Mouse (Mus musculus) CH12.LX (cell line): ENCODE measurements around the gene Trpc4ap. TPM values are rescaled to one million over a fixed set of nuclear protein-coding genes. Genes with fewer than 3 reads are reported as not detected.

Experiments
- DNase-seq: peaks from one replicate; pipeline ENCODE4 v3.0.0-alpha.2; 2013; ENCODE audit errors: extremely low read depth
- H3K27ac ChIP-seq: 2 replicates; pipeline ENCODE4 v1.5.1; 2012; ENCODE audit warnings: low read depth, mild to moderate bottlenecking, control low read depth, moderate library complexity; ENCODE audit not compliant: insufficient read depth
- H3K27me3 ChIP-seq: replicated peaks from 2 replicates; pipeline ENCODE3; 2012; ENCODE audit warnings: inconsistent platforms
- H3K36me3 ChIP-seq, 2 experiments: replicated peaks in 1 of 2; 2 replicates each; pipeline versions ENCODE3 to v1.6.1; 2012; ENCODE audit warnings: inconsistent platforms in 1 of 2, low read length in 1 of 2, mild to moderate bottlenecking in 1 of 2, mixed read lengths in 1 of 2, moderate library complexity in 1 of 2; ENCODE audit not compliant: control insufficient read depth in 1 of 2, insufficient read depth in 1 of 2
- H3K4me1 ChIP-seq, 2 experiments: 2 replicates each; pipeline ENCODE4 v1.6.1; 2012; ENCODE audit warnings: inconsistent platforms in 1 of 2, moderate library complexity in 1 of 2; ENCODE audit not compliant: insufficient read depth in 2 of 2, control insufficient read depth in 1 of 2
- H3K4me2 ChIP-seq: 2 replicates; pipeline ENCODE4 v1.6.1; 2012; ENCODE audit warnings: low read depth, mild to moderate bottlenecking, control low read depth; ENCODE audit not compliant: poor library complexity, insufficient read depth, severe bottlenecking
- H3K4me3 ChIP-seq, 3 experiments: fragments of 150-350 bp in 1 of 3; sonication (generic) in 1 of 3; replicated peaks in 1 of 3; 2 replicates each; pipeline versions ENCODE3 to v1.5.1; 2011 to 2012; ENCODE audit warnings: low read depth in 2 of 3, low read length in 2 of 3, mild to moderate bottlenecking in 2 of 3, moderate library complexity in 2 of 3, control low read depth in 1 of 3, improper control_type of control experiment in 1 of 3, inconsistent platforms in 1 of 3, mixed read lengths in 1 of 3; ENCODE audit not compliant: poor library complexity in 1 of 3
- H3K79me2 ChIP-seq: replicated peaks from 2 replicates; pipeline ENCODE4 v1.6.1; 2012; ENCODE audit warnings: mild to moderate bottlenecking, moderate library complexity; ENCODE audit not compliant: control insufficient read depth, poor library complexity, insufficient read depth, severe bottlenecking; ENCODE audit errors: extremely low read depth
- H3K9ac ChIP-seq: 2 replicates; pipeline ENCODE4 v1.6.1; 2012; ENCODE audit warnings: low read depth, mild to moderate bottlenecking, control low read depth, moderate library complexity; ENCODE audit not compliant: insufficient read depth
- H3K9me3 ChIP-seq: replicated peaks from 2 replicates; pipeline ENCODE3; 2012; ENCODE audit warnings: low read length, inconsistent platforms, mixed read lengths
- BHLHE40 ChIP-seq: IDR thresholded peaks from 2 replicates; pipeline ENCODE4 v1.6.1; 2011; ENCODE audit warnings: mild to moderate bottlenecking, low read depth, low read length, improper control_type of control experiment
- CHD1 ChIP-seq: IDR thresholded peaks from 2 replicates; pipeline ENCODE4 v1.6.1; 2012; ENCODE audit warnings: low read depth, low read length, improper control_type of control experiment, inconsistent platforms
- CHD2 ChIP-seq: IDR thresholded peaks from 2 replicates; pipeline ENCODE4 v1.6.1; 2011; ENCODE audit warnings: low read length, improper control_type of control experiment
- ETS1 ChIP-seq: conservative IDR thresholded peaks from 2 replicates; pipeline ENCODE4 v1.6.1; 2012; ENCODE audit warnings: low read depth, mild to moderate bottlenecking, inconsistent platforms, low read length, improper control_type of control experiment, moderate library complexity
- IRF4 ChIP-seq: IDR thresholded peaks from 2 replicates; pipeline ENCODE4 v1.6.1; 2014; ENCODE audit warnings: low read depth, mild to moderate bottlenecking, inconsistent platforms, low read length, improper control_type of control experiment
- JUND ChIP-seq: conservative IDR thresholded peaks from 2 replicates; pipeline ENCODE4 v1.6.1; 2011; ENCODE audit warnings: low read depth, low read length, improper control_type of control experiment
- KAT2A ChIP-seq: IDR thresholded peaks from 2 replicates; pipeline ENCODE4 v1.6.1; 2012; ENCODE audit warnings: low read length, improper control_type of control experiment, inconsistent platforms; ENCODE audit not compliant: insufficient replicate concordance
- MXI1 ChIP-seq: IDR thresholded peaks from 2 replicates; pipeline ENCODE4 v1.6.1; 2011; ENCODE audit warnings: mild to moderate bottlenecking, low read depth, low read length, improper control_type of control experiment
- NRF1 ChIP-seq: IDR thresholded peaks from 2 replicates; pipeline ENCODE4 v1.6.1; 2014; ENCODE audit warnings: low read depth, mild to moderate bottlenecking, inconsistent platforms, low read length, improper control_type of control experiment, moderate library complexity
- POLR2A ChIP-seq: IDR thresholded peaks from 2 replicates; pipeline ENCODE4 v1.6.1; 2011; ENCODE audit warnings: low read depth, mild to moderate bottlenecking, improper control_type of control experiment, low read length
- SIN3A ChIP-seq: IDR thresholded peaks from 2 replicates; pipeline ENCODE4 v1.6.1; 2012; ENCODE audit warnings: low read length, improper control_type of control experiment, inconsistent platforms
- SMC3 ChIP-seq: IDR thresholded peaks from 2 replicates; pipeline ENCODE4 v1.6.1; 2011; ENCODE audit warnings: low read depth, low read length, improper control_type of control experiment
- TCF12 ChIP-seq: IDR thresholded peaks from 2 replicates; pipeline ENCODE4 v1.6.1; 2014; ENCODE audit warnings: low read depth, mild to moderate bottlenecking, inconsistent platforms, low read length, improper control_type of control experiment
- ZC3H11A ChIP-seq: IDR thresholded peaks from 2 replicates; pipeline ENCODE4 v1.6.1; 2012; ENCODE audit warnings: low read depth, mild to moderate bottlenecking, inconsistent platforms, low read length, improper control_type of control experiment
- ZKSCAN1 ChIP-seq: IDR thresholded peaks from 2 replicates; pipeline ENCODE4 v1.6.1; 2012; ENCODE audit warnings: low read depth, inconsistent platforms, low read length, improper control_type of control experiment, borderline replicate concordance
- ZMIZ1 ChIP-seq: IDR thresholded peaks from 2 replicates; pipeline ENCODE4 v1.6.1; 2012; ENCODE audit warnings: low read depth, mild to moderate bottlenecking, inconsistent platforms, low read length, improper control_type of control experiment
- ZNF384 ChIP-seq: IDR thresholded peaks from 2 replicates; pipeline ENCODE4 v1.6.1; 2012; ENCODE audit warnings: low read depth, low read length, improper control_type of control experiment, inconsistent platforms
- dilution Hi-C: fragments of 300-500 bp; cut with MboI; formaldehyde crosslinking; loops from 2 replicates; pipeline ENCODE4 v1.14.3; 2020; ENCODE audit warnings: low sequenced_read_pairs; ENCODE audit not compliant: extremely low pct_unique_long_range_greater_than_20kb, extremely low pct_ligation_motif_present
- in situ Hi-C: fragments of 300-500 bp; cut with MboI; formaldehyde crosslinking; loops from 3 replicates; pipeline ENCODE4 v1.14.3; 2019; ENCODE audit warnings: low sequenced_read_pairs, low pct_ligation_motif_present, low pct_unique_long_range_greater_than_20kb, mixed read lengths
- polyA plus RNA-seq: library from polyadenylated mRNA; unstranded; fragments of >175 nt; gene quantifications from 2 replicates; pipeline ENCODE4 v1.2.1, GENCODE M21; 2012; ENCODE audit warnings: low read depth; ENCODE audit not compliant: insufficient read length
- total RNA-seq, 2 experiments: library from RNA; depleted of rRNA; stranded (reverse); fragments of 300-350 nt in 1 of 2; fragments of >200 nt in 1 of 2; gene quantifications; 2 replicates each; pipeline ENCODE4 v1.2.3; 2012 to 2014

Trpc4ap gene
- total and polyA plus RNA-seq, 3 experiments = 52.8 to 105 (median 55.8) TPM

DNA sequence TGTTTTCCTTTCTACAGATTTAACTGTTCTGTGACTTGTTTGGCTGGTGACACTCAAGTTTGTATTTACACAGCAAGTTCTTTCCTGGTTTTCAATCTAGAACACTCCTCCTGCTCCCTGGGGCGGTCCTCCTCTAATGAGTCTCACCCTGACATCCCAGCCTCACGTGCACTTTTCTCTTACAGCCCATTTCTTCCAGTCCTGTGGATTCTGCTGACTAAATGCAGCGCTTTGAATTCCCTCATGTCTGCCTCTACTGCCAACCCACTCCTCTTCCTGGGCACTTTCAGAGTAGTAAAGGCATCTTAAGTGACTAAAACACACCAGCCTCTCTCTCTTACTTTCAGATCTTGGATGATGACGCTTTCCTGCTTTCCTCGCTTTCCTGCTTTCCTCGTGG is 100.5 kb downstream of the Trpc4ap start:
- dilution Hi-C loops = no loop called here
- Histone ChIP-seq H3K9ac (peak overlapping the region; percentile 78), H3K79me2 (no peaks in the 10 kb centered on the region), H3K27ac (no peak overlapping the region), H3K27me3 (peaks cover 25% of the 10 kb centered on the region), H3K4me1 (peaks cover 8 to 13% of the 10 kb centered on the region in 2 experiments), H3K36me3 (peaks cover 0 to 10% of the 10 kb centered on the region in 2 experiments), H3K4me2 (peak overlapping the region; percentile 82), H3K4me3 (peak overlapping the region; percentile 63 to 87 (median 74)), H3K9me3 (no peaks in the 10 kb centered on the region)
- TF ChIP-seq BHLHE40 (peak; percentile 63), SMC3 (no peak), ZC3H11A (no peak)
- in situ Hi-C loops = loop anchor here (5.0 kb wide), 1 partner anchor 74 kb away; the partner anchor contains the start of genes Acss2 and Ggt7
- DNase-seq = peak; percentile 6

- peaks cover 18% of the 10 kb centered on the region for H3K27me3 ChIP-seq
- DNase-seq = no peak
- in situ Hi-C loops (loop anchor here (5.0 kb wide), 1 partner anchor 74 kb away; the partner anchor contains the start of genes Acss2 and Ggt7), dilution Hi-C loops (no loop called here)
- H3K4me1 ChIP-seq = peaks cover 8 to 13% of the 10 kb centered on the region in 2 experiments
- H3K27ac ChIP-seq = no peak overlapping the region
- no peaks in the 10 kb centered on the region for H3K79me2 ChIP-seq
- H3K9ac ChIP-seq = no peak overlapping the region
- TF ChIP-seq ETS1 (no peak), MXI1 (no peak), CHD1 (no peak), CHD2 (no peak), IRF4 (no peak), TCF12 (no peak), JUND (no peak), ZKSCAN1 (no peak)
- H3K4me2 ChIP-seq = no peak overlapping the region
- no peaks in the 10 kb centered on the region for H3K9me3 ChIP-seq
- H3K36me3 ChIP-seq = peaks cover 0 to 14% of the 10 kb centered on the region in 2 experiments
- no peak overlapping the region for H3K4me3 ChIP-seq
Measured at GRCm38 (mm10) chr2:155590876-155591275, 101.3 kb downstream of the Trpc4ap start.

DNA sequence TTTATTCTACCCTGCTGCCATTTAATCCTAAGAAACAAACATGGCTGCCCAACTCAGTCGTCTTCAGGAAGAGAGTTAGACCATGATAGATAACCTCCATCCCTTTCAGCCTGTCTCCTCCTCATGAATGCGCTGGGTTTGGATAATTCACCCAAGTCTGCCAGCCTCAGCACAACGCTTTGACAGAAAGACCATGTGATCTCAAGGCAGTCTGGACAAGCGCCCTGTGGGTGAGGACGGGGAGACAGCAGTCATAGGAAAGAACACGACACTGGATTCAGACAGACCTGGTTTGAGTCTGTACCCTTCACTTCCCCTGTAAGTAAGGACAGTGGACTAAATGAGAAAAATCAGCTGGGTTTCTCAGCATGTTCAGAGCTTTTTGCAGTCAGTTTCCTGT is 102.7 kb downstream of the Trpc4ap start:
- TF ChIP-seq NRF1 (no peak), ZNF384 (no peak), SIN3A (no peak), ZMIZ1 (no peak), POLR2A (no peak), KAT2A (no peak), TCF12 (no peak), JUND (no peak)
- peaks cover 5% of the 10 kb centered on the region for H3K27me3 ChIP-seq
- H3K4me3 ChIP-seq = no peak overlapping the region
- no peaks in the 10 kb centered on the region for H3K79me2 ChIP-seq
- dilution Hi-C loops = no loop called here
- H3K27ac ChIP-seq = no peak overlapping the region
- no peaks in the 10 kb centered on the region for H3K9me3 ChIP-seq
- H3K4me2 ChIP-seq = no peak overlapping the region
- no peak for DNase-seq
- in situ Hi-C loops = loop anchor here (5.0 kb wide), 1 partner anchor 33 kb away; no protein-coding TSS in a partner anchor
- peaks cover 0 to 22% of the 10 kb centered on the region in 2 experiments for H3K36me3 ChIP-seq
- no peak overlapping the region for H3K9ac ChIP-seq
- peaks cover 8 to 13% of the 10 kb centered on the region in 2 experiments for H3K4me1 ChIP-seq
